Mouse (Mus musculus) liver, embryonic 14.5 days (tissue): ENCODE data around the gene Saxo2. TPM values are rescaled to one million over a fixed set of nuclear protein-coding genes. Genes with fewer than 3 reads are reported as not detected.

ENCODE experiments used
- ATAC-seq: fragments of 200-750 bp; cut with Nextera tagmentation; 2 replicates; pipeline ENCODE4 v1.8.0; 2017; ENCODE audit warnings: moderate number of reproducible peaks, mild to moderate bottlenecking, moderate library complexity; ENCODE audit not compliant: insufficient read depth
- DNase-seq, 3 experiments: peaks; one replicate each; pipeline ENCODE4 v3.0.0-alpha.2; 2012 to 2013; ENCODE audit warnings: low read depth in 3 of 3, low spot score in 3 of 3
- H3K27ac ChIP-seq: fragments of 300-500 bp; sonication (generic); 2 replicates; pipeline ENCODE4 v1.5.1; 2014; ENCODE audit warnings: moderate library complexity, mild to moderate bottlenecking, control low read depth, inconsistent platforms
- H3K27me3 ChIP-seq: fragments of 300-500 bp; sonication (generic); 2 replicates; pipeline ENCODE4 v1.6.1; 2014; ENCODE audit warnings: mild to moderate bottlenecking, low read length, moderate library complexity; ENCODE audit not compliant: control insufficient read depth, insufficient read depth
- H3K36me3 ChIP-seq: fragments of 300-500 bp; sonication (generic); replicated peaks from 2 replicates; pipeline ENCODE4 v1.6.1; 2014; ENCODE audit warnings: low read depth; ENCODE audit not compliant: control insufficient read depth, insufficient read depth
- H3K4me1 ChIP-seq, 2 experiments: fragments of 200-500 bp in 1 of 2; fragments of 300-500 bp in 1 of 2; sonication (generic) in 1 of 2; replicated peaks; 2 replicates each; pipeline ENCODE4 v1.6.1; 2012 to 2014; ENCODE audit warnings: antibody characterized with exemption in 1 of 2, inconsistent platforms in 1 of 2, low read length in 1 of 2; ENCODE audit not compliant: control insufficient read depth in 2 of 2, insufficient read depth in 2 of 2
- H3K4me2 ChIP-seq: fragments of 300-500 bp; sonication (generic); 2 replicates; pipeline ENCODE4 v1.6.1; 2014; ENCODE audit warnings: low read depth, mild to moderate bottlenecking, control low read depth, moderate library complexity
- H3K4me3 ChIP-seq, 2 experiments: fragments of 200-500 bp in 1 of 2; fragments of 300-500 bp in 1 of 2; sonication (generic) in 1 of 2; 2 replicates each; pipeline ENCODE4 v1.5.1; 2012 to 2014; ENCODE audit warnings: low read depth in 2 of 2, low read length in 2 of 2, mild to moderate bottlenecking in 2 of 2, control low read depth in 1 of 2, inconsistent platforms in 1 of 2, moderate library complexity in 1 of 2; ENCODE audit not compliant: insufficient read depth in 1 of 2
- H3K9ac ChIP-seq: fragments of 300-500 bp; sonication (generic); replicated peaks from 2 replicates; pipeline ENCODE4 v1.6.1; 2014; ENCODE audit warnings: mild to moderate bottlenecking, control low read depth, moderate library complexity
- H3K9me3 ChIP-seq: fragments of 300-500 bp; sonication (generic); 2 replicates; pipeline ENCODE4 v1.6.1; 2016; ENCODE audit warnings: low read length, mixed read lengths; ENCODE audit not compliant: control insufficient read depth
- CTCF ChIP-seq: IDR thresholded peaks from 2 replicates; pipeline ENCODE4 v1.5.1; 2016; ENCODE audit warnings: antibody characterized with exemption, low read depth, control low read depth
- EP300 ChIP-seq: IDR thresholded peaks from 2 replicates; pipeline ENCODE4 v1.6.1; 2016; ENCODE audit warnings: antibody characterized with exemption, low read depth
- WGBS: fragments of 180-500 bp; shearing (Covaris S2); extraction: QIAGEN DNeasy Blood & Tissue Kit; methylation state at CpG from one replicate; pipeline ENCODE4 v1.1.7; 2014; ENCODE audit not compliant: insufficient replicate concordance; 5-methylcytosine and 5-hydroxymethylcytosine counted together
- polyA plus RNA-seq, 2 experiments: library from polyadenylated mRNA; depleted of rRNA in 1 of 2; stranded (reverse) in 1 of 2; unstranded in 1 of 2; fragments of >200 nt; fragmentation: Nextera tagmentation in 1 of 2; extraction: Ambion mirVana in 1 of 2; gene quantifications; 2 replicates each; pipeline versions ENCODE4 v1.2.1 to v1.2.3; 2012 to 2014

The Saxo2 gene
- polyA plus RNA-seq, 2 experiments = 0.22 to 0.52 TPM

GRCm38 (mm10) chr7:82647183-82647582 is 1.1 kb downstream of the Saxo2 start:
- Histone ChIP-seq H3K4me2 (no peak overlapping the region), H3K9me3 (no peaks in the 10 kb centered on the region), H3K9ac (no peak overlapping the region), H3K4me3 (no peak overlapping the region), H3K4me1 (peaks cover 0 to 5% of the 10 kb centered on the region in 2 experiments; a peak in 2 of 4 replicates), H3K27ac (no peak overlapping the region), H3K27me3 (no peaks in the 10 kb centered on the region), H3K36me3 (no peaks in the 10 kb centered on the region; the same call in 1 of the 2 replicates)
- TF ChIP-seq CTCF (no peak), EP300 (no peak)
- ATAC-seq (no peak), DNase-seq (no peak)
- 65% methylated on average over 3 of the region's 3 CpGs for WGBS

- Histone ChIP-seq H3K9me3 (no peaks in the 10 kb centered on the region), H3K27me3 (no peaks in the 10 kb centered on the region), H3K4me1 (no peaks in the 10 kb centered on the region), H3K27ac (no peak overlapping the region), H3K4me2 (no peak overlapping the region), H3K9ac (no peak overlapping the region), H3K36me3 (no peaks in the 10 kb centered on the region), H3K4me3 (no peak overlapping the region)
- ATAC-seq = no peak
- TF ChIP-seq CTCF (no peak), EP300 (no peak)
- WGBS = 7% methylated on average over 7 of the region's 7 CpGs
- DNase-seq = peak in 1 of 3 experiments; percentile 9
These were observed 23.0 kb downstream of the Saxo2 start for GRCm38 (mm10) chr7:82625342-82625741.

GRCm38 (mm10) chr7:82609629-82610028 is 38.7 kb downstream of the Saxo2 start:
- no peaks in the 10 kb centered on the region for H3K4me1 ChIP-seq
- no peaks in the 10 kb centered on the region for H3K36me3 ChIP-seq
- DNase-seq (no peak), ATAC-seq (no peak)
- H3K4me3 ChIP-seq = no peak overlapping the region
- no peaks in the 10 kb centered on the region for H3K9me3 ChIP-seq
- no peaks in the 10 kb centered on the region for H3K27me3 ChIP-seq
- H3K9ac ChIP-seq = no peak overlapping the region
- TF ChIP-seq EP300 (no peak), CTCF (no peak; the same call in 1 of the 2 replicates)
- no peak overlapping the region for H3K27ac ChIP-seq
- WGBS = 45% methylated on average over 3 of the region's 3 CpGs
- no peak overlapping the region for H3K4me2 ChIP-seq

GRCm38 (mm10) chr7:82605425-82605824 is 42.9 kb downstream of the Saxo2 start:
- no peaks in the 10 kb centered on the region for H3K36me3 ChIP-seq
- H3K9me3 ChIP-seq = no peaks in the 10 kb centered on the region
- H3K4me1 ChIP-seq = no peaks in the 10 kb centered on the region
- no peak for TF ChIP-seq EP300
- TF ChIP-seq CTCF = no peak
- no peak overlapping the region for H3K9ac ChIP-seq
- DNase-seq (no peak), ATAC-seq (no peak)
- WGBS = 64% methylated on average over 6 of the region's 6 CpGs
- no peak overlapping the region for H3K4me3 ChIP-seq
- no peaks in the 10 kb centered on the region for H3K27me3 ChIP-seq
- no peak overlapping the region for H3K27ac ChIP-seq
- H3K4me2 ChIP-seq = no peak overlapping the region

GRCm38 (mm10) chr7:82602008-82602407 is 46.3 kb downstream of the Saxo2 start:
- Histone ChIP-seq H3K9ac (no peak overlapping the region), H3K27me3 (no peaks in the 10 kb centered on the region), H3K4me1 (no peaks in the 10 kb centered on the region), H3K4me2 (no peak overlapping the region), H3K9me3 (no peaks in the 10 kb centered on the region), H3K4me3 (no peak overlapping the region), H3K27ac (no peak overlapping the region), H3K36me3 (no peaks in the 10 kb centered on the region)
- no peak for DNase-seq
- 7% methylated on average over 4 of the region's 4 CpGs for WGBS
- TF ChIP-seq EP300 = no peak
- no peak for TF ChIP-seq CTCF
- no peak for ATAC-seq

GRCm38 (mm10) chr7:82590931-82591330 is 57.4 kb downstream of the Saxo2 start:
- no peaks in the 10 kb centered on the region for H3K27me3 ChIP-seq
- H3K27ac ChIP-seq = no peak overlapping the region
- TF ChIP-seq CTCF = no peak
- no peak for TF ChIP-seq EP300
- WGBS = 64% methylated on average over 6 of the region's 6 CpGs
- no peaks in the 10 kb centered on the region for H3K9me3 ChIP-seq
- no peak overlapping the region for H3K9ac ChIP-seq
- H3K4me2 ChIP-seq = no peak overlapping the region
- ATAC-seq = no peak
- no peak for DNase-seq
- H3K4me1 ChIP-seq = no peaks in the 10 kb centered on the region
- no peak overlapping the region for H3K4me3 ChIP-seq
- H3K36me3 ChIP-seq = no peaks in the 10 kb centered on the region

Other genes starting within 250 kb of the Saxo2 start
- 1.9 and 3.2 TPM in 2 replicates for gene Efl1, start 86 bp upstream of the Saxo2 start, polyA plus RNA-seq (2012; rRNA removed)
- 8.0 and 10.3 TPM in 2 replicates for gene Efl1, start 86 bp upstream of the Saxo2 start, polyA plus RNA-seq (2014; fragmentation: Nextera tagmentation; extraction: Ambion mirVana)
- gene Mex3b, start 218.8 kb upstream of the Saxo2 start, polyA plus RNA-seq (2012; rRNA removed) = 1.4 and 1.8 TPM in 2 replicates
- 0.48 and 0.63 TPM in 2 replicates for gene Mex3b, start 218.8 kb upstream of the Saxo2 start, polyA plus RNA-seq (2014; fragmentation: Nextera tagmentation; extraction: Ambion mirVana)